Mouse (Mus musculus): ENCODE results near the gene Rplp0. TPM values are rescaled to one million over a fixed set of nuclear protein-coding genes. Genes with fewer than 3 reads are reported as not detected.

Gene Rplp0
- polyA plus RNA-seq, 1 experiment = 3,361 TPM

- H3K36me3 ChIP-seq (ENCODE audit: control insufficient read depth, insufficient read depth) = peaks cover 5% of the 10 kb centered on the region
- H3K27me3 ChIP-seq (ENCODE audit: control insufficient read depth, insufficient read depth, insufficient read length) = no peaks in the 10 kb centered on the region
- H3K4me3 ChIP-seq = no peak overlapping the region
- no peak for TF ChIP-seq MAX (IDR thresholded peaks at IDR 0.05; ENCODE audit: low read depth)
- no peak for TF ChIP-seq TCF3 (IDR thresholded peaks at IDR 0.05; ENCODE audit: insufficient read length, low read depth)
- no peak for TF ChIP-seq USF1 (IDR thresholded peaks at IDR 0.05; ENCODE audit: low read depth)
- no peak for TF ChIP-seq POLR2A (IDR thresholded peaks at IDR 0.05; ENCODE audit: insufficient read length, low read depth)
- TF ChIP-seq MYOD1 (IDR thresholded peaks at IDR 0.05; ENCODE audit: control insufficient read depth in 1 of 3, insufficient read length in 2 of 3, low read depth in 2 of 3) = no peak
- no peak for TF ChIP-seq TCF12 (IDR thresholded peaks at IDR 0.05; ENCODE audit: insufficient read depth, poor library complexity, severe bottlenecking)
- no peak for TF ChIP-seq E2F4 (IDR thresholded peaks at IDR 0.05; ENCODE audit: insufficient read depth)
- H3ac ChIP-seq (ENCODE audit: control insufficient read depth, insufficient read length) = no peak overlapping the region
- H3K79me2 ChIP-seq (ENCODE audit: control insufficient read depth, insufficient read depth) = peaks cover 90% of the 10 kb centered on the region
- no peak overlapping the region for H3K4me2 ChIP-seq (ENCODE audit: low read depth)
Measured at GRCm38 (mm10) chr5:115513721-115514120, 45.5 kb upstream of the Rplp0 start.

DNA sequence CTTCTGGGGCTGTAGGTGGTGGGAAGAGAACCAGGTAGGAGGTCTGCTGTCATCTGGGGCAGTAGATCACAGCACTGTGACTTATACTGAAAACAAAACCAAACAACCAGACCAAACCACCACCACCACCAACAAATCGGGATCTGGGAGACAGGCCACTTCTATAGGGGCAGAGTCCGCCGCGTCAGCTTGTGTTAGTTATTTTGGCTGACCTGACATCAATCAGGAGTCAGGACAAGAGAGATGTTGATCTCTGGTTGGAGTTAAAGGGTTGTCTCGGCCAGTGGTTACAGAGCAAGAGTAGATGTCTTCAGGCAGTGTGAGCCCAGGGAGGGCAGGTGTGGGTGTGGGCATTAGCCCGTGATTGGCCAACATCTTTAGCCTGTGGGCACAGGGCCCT lies 44.9 kb upstream of the Rplp0 start:
- Histone ChIP-seq H3K4me2 (ENCODE audit: low read depth) (peak overlapping the region; percentile 50), H3ac (ENCODE audit: control insufficient read depth, insufficient read length) (no peak overlapping the region), H3K4me3 (no peak overlapping the region), H3K36me3 (ENCODE audit: control insufficient read depth, insufficient read depth) (peaks cover 5% of the 10 kb centered on the region), H3K27me3 (ENCODE audit: control insufficient read depth, insufficient read depth, insufficient read length) (no peaks in the 10 kb centered on the region), H3K79me2 (ENCODE audit: control insufficient read depth, insufficient read depth) (peaks cover 89% of the 10 kb centered on the region)
- TF ChIP-seq USF1 (IDR thresholded peaks at IDR 0.05; ENCODE audit: low read depth) (no peak), MYOD1 (IDR thresholded peaks at IDR 0.05; ENCODE audit: control insufficient read depth in 1 of 3, insufficient read length in 2 of 3, low read depth in 2 of 3) (peak in 1 of 3 experiments; percentile 21), SRF (IDR thresholded peaks at IDR 0.05; ENCODE audit: control insufficient read depth, insufficient read length, low read depth) (no peak), TCF12 (IDR thresholded peaks at IDR 0.05; ENCODE audit: insufficient read depth, poor library complexity, severe bottlenecking) (no peak), E2F4 (IDR thresholded peaks at IDR 0.05; ENCODE audit: insufficient read depth) (no peak), MAX (IDR thresholded peaks at IDR 0.05; ENCODE audit: low read depth) (no peak), CEBPB (IDR thresholded peaks at IDR 0.05; ENCODE audit: insufficient read depth, poor library complexity, severe bottlenecking) (no peak), POLR2AphosphoS2 (IDR thresholded peaks at IDR 0.05; ENCODE audit: insufficient read length, low read depth) (no peak)

DNA sequence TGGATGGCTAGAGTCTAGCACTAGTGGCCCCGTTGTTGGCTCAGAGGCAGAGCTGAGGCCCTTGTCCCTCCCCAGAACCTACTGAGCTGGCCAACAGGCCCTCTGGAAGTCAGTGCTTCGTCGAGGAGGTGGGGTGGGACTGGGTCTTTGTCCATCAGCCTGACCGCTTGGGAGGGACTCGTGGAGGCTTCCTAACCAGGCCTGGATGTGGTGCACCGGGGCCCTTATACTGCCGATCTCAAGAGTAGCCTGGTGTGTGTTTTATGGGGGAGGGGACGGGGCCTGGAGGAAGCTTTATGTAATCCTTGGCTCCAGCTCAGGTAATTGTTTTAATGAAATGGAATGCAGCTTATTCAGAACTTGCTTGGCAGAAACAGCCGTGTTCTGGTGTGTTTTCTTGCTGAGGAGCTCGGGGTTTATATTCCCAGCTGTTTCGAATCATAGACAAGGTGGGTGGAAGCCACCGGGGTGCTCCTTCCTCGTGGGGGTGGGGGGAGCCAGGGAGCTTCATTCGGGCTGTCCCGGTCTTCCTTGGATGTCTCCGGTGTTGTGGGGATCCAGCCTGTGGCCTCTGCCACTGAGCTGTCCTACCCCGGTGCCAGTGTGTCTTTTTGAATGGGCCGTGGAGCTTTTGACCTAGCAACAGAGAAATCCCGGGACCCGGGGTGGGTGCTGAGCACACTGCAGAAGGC lies 44.2 kb upstream of the Rplp0 start:
- peak in 2 of 3 experiments; percentile 1 to 24 for TF ChIP-seq MYOD1 (IDR thresholded peaks at IDR 0.05; ENCODE audit: control insufficient read depth in 1 of 3, insufficient read length in 2 of 3, low read depth in 2 of 3)
- TF ChIP-seq MYOG (IDR thresholded peaks at IDR 0.05; ENCODE audit: control insufficient read depth in 1 of 3, insufficient read depth in 1 of 3, insufficient read length in 2 of 3, low read depth in 2 of 3) = no peak
- no peak for TF ChIP-seq TCF12 (IDR thresholded peaks at IDR 0.05; ENCODE audit: insufficient read depth, poor library complexity, severe bottlenecking)
- Histone ChIP-seq H3K27me3 (ENCODE audit: control insufficient read depth, insufficient read depth, insufficient read length) (no peaks in the 10 kb centered on the region), H3K36me3 (ENCODE audit: control insufficient read depth, insufficient read depth) (peaks cover 5% of the 10 kb centered on the region), H3ac (ENCODE audit: control insufficient read depth, insufficient read length) (no peak overlapping the region), H3K4me2 (ENCODE audit: low read depth) (peak overlapping the region; percentile 50), H3K4me3 (no peak overlapping the region), H3K79me2 (ENCODE audit: control insufficient read depth, insufficient read depth) (peaks cover 88% of the 10 kb centered on the region)

DNA sequence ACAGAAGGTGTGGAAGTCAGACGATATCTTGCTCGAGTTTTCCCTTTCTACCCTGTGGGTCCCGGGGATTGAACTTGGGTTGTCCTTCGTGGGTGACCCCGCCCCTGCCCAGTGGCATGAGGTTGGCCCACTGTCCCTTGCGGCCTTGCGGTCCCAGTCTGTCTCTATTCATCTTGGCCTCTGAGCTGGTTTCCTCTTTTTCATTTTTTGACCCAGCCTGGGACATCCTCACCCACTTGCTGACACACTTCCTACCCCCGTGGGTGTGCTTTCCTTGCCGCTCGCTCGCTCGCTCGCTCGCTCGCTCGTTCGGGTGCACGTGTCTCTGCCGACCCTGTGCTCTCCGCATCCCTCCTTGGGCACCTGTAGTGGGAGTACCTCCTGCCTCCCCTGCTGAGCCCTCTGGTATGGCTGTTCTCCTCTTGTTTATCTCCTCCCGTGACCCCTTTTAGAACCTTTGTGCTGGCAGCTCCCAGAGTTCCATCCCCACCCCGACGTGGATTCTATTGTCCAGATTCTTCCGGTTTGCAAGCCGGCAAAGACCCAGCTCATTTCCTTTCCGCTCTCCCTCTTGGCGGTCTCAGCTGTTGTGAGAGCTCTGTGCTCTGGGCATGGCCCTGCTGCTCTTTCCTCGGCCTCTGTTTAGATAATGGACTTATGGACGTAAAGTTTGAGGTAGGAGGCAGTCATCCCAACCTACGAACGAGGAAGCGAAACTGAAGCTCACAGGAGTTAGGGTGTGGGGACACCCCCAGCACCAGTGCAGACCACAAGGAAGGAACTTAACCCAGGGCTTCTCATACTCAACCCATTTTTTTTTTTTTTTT lies 43.0 kb upstream of the Rplp0 start:
- no peak overlapping the region for H3ac ChIP-seq (ENCODE audit: control insufficient read depth, insufficient read length)
- no peak overlapping the region for H3K4me3 ChIP-seq
- H3K4me2 ChIP-seq (ENCODE audit: low read depth) = no peak overlapping the region
- H3K36me3 ChIP-seq (ENCODE audit: control insufficient read depth, insufficient read depth) = peaks cover 5% of the 10 kb centered on the region
- no peak for TF ChIP-seq MYOD1 (IDR thresholded peaks at IDR 0.05; ENCODE audit: control insufficient read depth in 1 of 3, insufficient read length in 2 of 3, low read depth in 2 of 3)
- no peak for TF ChIP-seq REST (IDR thresholded peaks at IDR 0.05; ENCODE audit: insufficient read depth, insufficient read length)
- no peak for TF ChIP-seq MYOG (IDR thresholded peaks at IDR 0.05; ENCODE audit: control insufficient read depth in 1 of 3, insufficient read depth in 1 of 3, insufficient read length in 2 of 3, low read depth in 2 of 3)
- no peak for TF ChIP-seq CEBPB (IDR thresholded peaks at IDR 0.05; ENCODE audit: insufficient read depth, poor library complexity, severe bottlenecking)
- TF ChIP-seq TCF12 (IDR thresholded peaks at IDR 0.05; ENCODE audit: insufficient read depth, poor library complexity, severe bottlenecking) = no peak
- TF ChIP-seq TCF3 (IDR thresholded peaks at IDR 0.05; ENCODE audit: insufficient read length, low read depth) = no peak
- no peak for TF ChIP-seq POLR2AphosphoS2 (IDR thresholded peaks at IDR 0.05; ENCODE audit: insufficient read length, low read depth)
- no peak for TF ChIP-seq POLR2A (IDR thresholded peaks at IDR 0.05; ENCODE audit: insufficient read length, low read depth)
- TF ChIP-seq MAX (IDR thresholded peaks at IDR 0.05; ENCODE audit: low read depth) = no peak
- TF ChIP-seq USF1 (IDR thresholded peaks at IDR 0.05; ENCODE audit: low read depth) = no peak
- no peak for TF ChIP-seq E2F4 (IDR thresholded peaks at IDR 0.05; ENCODE audit: insufficient read depth)
- TF ChIP-seq SRF (IDR thresholded peaks at IDR 0.05; ENCODE audit: control insufficient read depth, insufficient read length, low read depth) = no peak
- no peaks in the 10 kb centered on the region for H3K27me3 ChIP-seq (ENCODE audit: control insufficient read depth, insufficient read depth, insufficient read length)
- H3K79me2 ChIP-seq (ENCODE audit: control insufficient read depth, insufficient read depth) = peaks cover 87% of the 10 kb centered on the region

DNA sequence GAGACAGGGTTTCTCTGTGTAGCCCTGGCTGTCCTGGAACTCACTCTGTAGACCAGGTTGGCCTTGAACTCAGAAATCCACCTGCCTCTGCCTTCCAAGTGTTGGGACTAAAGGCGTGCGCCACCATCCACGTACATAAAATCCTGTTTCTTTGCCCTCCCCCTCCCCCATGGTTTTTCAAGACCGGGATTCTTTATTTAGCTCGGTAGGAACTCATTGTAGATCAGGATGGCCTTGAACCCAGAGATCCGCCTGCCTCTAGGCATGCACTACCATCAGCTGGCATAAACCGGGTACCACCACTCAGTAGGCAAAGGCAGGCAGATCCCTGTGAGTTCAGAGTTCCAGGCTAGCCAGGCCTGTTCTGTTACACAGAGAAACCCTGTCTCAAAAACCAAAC lies 42.4 kb upstream of the Rplp0 start:
- TF ChIP-seq MAX (IDR thresholded peaks at IDR 0.05; ENCODE audit: low read depth) (no peak), USF1 (IDR thresholded peaks at IDR 0.05; ENCODE audit: low read depth) (no peak), POLR2AphosphoS2 (IDR thresholded peaks at IDR 0.05; ENCODE audit: insufficient read length, low read depth) (no peak), MYOG (IDR thresholded peaks at IDR 0.05; ENCODE audit: control insufficient read depth in 1 of 3, insufficient read depth in 1 of 3, insufficient read length in 2 of 3, low read depth in 2 of 3) (no peak), TCF3 (IDR thresholded peaks at IDR 0.05; ENCODE audit: insufficient read length, low read depth) (no peak), REST (IDR thresholded peaks at IDR 0.05; ENCODE audit: insufficient read depth, insufficient read length) (no peak), POLR2A (IDR thresholded peaks at IDR 0.05; ENCODE audit: insufficient read length, low read depth) (no peak)
- H3K79me2 ChIP-seq (ENCODE audit: control insufficient read depth, insufficient read depth) = peaks cover 82% of the 10 kb centered on the region
- no peak overlapping the region for H3ac ChIP-seq (ENCODE audit: control insufficient read depth, insufficient read length)
- H3K4me2 ChIP-seq (ENCODE audit: low read depth) = no peak overlapping the region
- no peak overlapping the region for H3K4me3 ChIP-seq
- peaks cover 5% of the 10 kb centered on the region for H3K36me3 ChIP-seq (ENCODE audit: control insufficient read depth, insufficient read depth)
- H3K27me3 ChIP-seq (ENCODE audit: control insufficient read depth, insufficient read depth, insufficient read length) = no peaks in the 10 kb centered on the region
